Mouse (Mus musculus) right cerebral cortex, postnatal 4 days (tissue): ENCODE results near the gene Bhlhe41.

ENCODE experiments used
- DNase-seq: peaks from one replicate; pipeline ENCODE4 v3.0.0-alpha.2; 2022

Gene Bhlhe41

DNA sequence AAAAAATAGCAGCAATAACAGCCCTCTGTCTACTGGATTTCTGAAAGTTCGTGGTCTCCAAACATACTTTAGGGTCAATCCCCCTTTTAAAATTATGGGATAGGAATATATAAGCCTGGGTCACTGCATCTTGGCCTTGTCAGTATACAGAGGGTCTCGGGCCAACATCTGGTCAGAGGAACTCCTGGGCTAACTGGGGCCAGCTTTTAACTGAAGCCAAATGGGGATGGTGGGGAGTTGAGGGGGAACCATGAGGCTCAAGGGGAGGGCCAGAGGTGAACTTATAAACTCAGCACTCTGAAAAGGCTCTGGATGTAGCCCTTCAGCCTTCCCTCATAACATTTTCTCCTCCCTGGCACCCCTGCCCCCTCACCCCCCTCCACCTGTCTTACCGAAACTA lies 1.8 kb upstream of the Bhlhe41 start:
- DNase-seq = no peak

- peak; percentile 76 for DNase-seq
Observed at GRCm38 (mm10) chr6:145865886-145866851, 811 bp upstream of the Bhlhe41 start.

- no peak for DNase-seq
Observed at GRCm38 (mm10) chr6:145864171-145864570, 1.2 kb downstream of the Bhlhe41 start.

- DNase-seq = peak; percentile 69
Observed at GRCm38 (mm10) chr6:145863065-145863971, 2.0 kb downstream of the Bhlhe41 start.

- DNase-seq = no peak
Observed at GRCm38 (mm10) chr6:145862739-145863064, 2.7 kb downstream of the Bhlhe41 start.

DNA sequence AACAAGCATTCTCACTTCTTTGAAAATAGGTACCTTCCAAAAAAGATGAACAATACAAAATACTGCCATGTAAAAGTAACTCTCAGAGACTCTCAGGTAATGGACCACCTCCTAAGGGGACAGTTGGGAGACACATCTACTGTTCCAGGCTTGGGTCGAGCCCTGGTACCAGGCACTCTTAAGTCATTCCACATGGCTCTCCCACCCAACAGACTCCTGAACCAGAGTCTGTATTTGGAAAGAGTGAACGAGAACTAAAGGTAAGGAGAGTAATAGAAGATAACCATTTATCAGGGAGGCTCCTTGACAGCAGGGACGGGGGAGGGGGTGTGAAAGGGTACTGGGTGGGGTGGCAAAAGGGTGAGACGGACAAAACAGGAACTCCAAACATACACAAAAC lies 3.0 kb downstream of the Bhlhe41 start:
- no peak for DNase-seq

DNA sequence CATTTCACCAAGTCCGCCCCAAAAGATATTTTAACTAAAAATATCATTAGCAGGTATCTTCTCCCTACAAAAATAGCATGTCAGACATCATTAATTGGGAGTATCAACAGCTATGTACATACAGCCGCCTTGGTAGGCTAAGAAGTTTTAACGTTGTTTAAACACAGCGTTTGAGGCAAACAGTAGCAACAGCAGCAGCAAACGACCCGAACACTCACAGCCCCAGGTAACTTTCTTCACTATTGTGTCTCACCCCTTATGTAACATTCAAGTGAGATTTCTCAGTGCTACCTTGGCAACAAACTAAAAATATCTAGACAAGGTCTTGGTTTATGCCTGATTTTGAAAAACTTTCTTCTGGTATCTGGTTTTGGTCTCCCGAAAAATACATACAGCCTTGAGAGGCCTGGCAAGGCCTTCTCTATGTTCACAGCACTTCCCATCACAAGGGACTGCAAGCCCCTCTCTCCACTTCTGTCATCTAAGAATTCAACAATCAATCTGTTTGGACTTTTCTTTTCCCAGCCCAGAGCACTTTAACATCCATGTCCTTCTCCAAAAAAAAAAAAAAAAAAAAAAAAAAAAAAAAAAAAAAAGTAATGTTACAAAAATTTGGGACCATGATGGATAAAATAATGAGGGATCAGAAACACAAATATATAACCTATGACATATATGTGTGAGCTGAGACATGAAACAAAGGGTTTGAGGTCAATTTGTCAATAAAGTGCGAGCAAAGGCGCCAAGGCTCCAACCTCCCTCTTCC lies 3.7 kb downstream of the Bhlhe41 start:
- no peak for DNase-seq

GRCm38 (mm10) chr6:145860350-145860749 lies 5.0 kb downstream of the Bhlhe41 start:
- no peak for DNase-seq

- no peak for DNase-seq
Observed at GRCm38 (mm10) chr6:145858414-145858813, 6.9 kb downstream of the Bhlhe41 start.

- DNase-seq = no peak
Observed at GRCm38 (mm10) chr6:145857428-145857827, 7.9 kb downstream of the Bhlhe41 start.

DNA sequence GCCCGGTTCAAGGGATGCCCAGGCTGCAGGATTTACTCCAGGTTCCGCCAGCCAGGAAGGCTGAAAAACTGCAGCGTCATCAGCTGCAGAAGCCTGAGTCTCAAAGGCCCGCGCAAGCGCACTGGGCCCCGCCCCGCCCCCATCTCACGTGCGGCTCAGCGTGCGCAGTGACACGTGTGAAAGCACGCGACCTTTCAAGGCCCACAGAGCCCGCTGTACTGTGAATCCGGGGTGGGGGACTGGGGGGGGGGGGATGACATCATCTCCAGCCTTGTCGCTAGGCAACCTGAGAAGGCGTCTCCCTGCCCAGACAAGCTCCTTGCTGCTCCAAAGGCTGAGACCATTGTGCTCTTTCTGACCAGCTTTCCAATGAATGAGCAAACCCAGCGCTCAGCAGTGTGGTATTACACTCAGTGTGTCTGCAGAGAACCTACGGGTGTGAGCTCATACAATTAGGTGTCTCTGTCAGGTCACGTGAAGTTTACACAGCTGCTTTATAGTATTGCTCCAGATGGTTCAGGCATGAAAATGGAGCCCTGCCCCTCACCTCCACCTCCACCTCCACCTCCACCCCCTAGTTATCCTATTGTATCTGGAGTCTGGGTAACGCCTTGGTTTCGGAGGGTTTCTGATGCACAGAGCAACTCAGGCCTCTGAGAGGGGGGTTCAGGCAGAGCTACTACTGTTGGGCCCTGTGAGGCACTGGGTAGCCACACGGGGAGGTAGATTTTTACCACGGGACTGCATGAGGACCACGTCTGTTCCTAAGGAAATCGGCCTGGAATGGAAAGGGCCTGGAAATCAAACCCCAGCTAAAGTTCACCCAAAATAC lies 9.4 kb downstream of the Bhlhe41 start:
- DNase-seq = peak; percentile 99

- no peak for DNase-seq
Observed at GRCm38 (mm10) chr6:145854756-145855155, 10.6 kb downstream of the Bhlhe41 start.

DNA sequence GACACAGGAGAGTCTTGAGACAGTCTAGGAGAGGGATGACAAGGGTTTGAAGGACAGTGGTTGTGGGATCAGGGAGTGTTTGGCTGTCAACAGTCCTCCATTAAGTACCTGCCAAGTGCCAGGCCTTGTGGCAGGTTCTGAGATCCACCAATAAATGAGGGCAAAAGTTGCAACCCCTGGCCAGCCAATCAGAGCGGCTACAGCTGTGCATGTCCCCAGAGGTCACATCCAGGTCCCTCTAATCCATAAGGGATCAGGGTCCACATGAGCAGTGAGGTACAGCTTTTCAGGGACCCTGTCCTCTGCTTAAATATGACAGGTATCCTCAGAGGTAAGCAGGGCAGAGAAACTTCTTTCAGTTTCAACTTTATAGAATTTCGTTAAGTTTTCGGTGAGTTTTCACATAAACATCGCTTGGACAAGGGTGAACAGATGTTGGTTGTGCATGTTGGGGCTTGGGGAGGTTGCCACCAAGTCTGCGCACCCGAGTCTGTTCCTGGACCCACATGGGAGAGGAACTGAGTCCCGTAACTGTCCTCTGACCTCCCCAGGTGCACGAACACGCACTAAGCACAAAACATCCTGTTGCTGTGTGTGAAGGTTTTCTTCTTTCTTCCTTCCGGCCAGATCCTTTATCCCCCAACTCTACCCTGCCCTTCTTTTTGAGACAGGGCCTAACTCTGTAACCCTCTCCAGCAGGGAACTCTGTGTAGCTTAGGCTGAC lies 11.8 kb downstream of the Bhlhe41 start:
- DNase-seq = no peak

DNA sequence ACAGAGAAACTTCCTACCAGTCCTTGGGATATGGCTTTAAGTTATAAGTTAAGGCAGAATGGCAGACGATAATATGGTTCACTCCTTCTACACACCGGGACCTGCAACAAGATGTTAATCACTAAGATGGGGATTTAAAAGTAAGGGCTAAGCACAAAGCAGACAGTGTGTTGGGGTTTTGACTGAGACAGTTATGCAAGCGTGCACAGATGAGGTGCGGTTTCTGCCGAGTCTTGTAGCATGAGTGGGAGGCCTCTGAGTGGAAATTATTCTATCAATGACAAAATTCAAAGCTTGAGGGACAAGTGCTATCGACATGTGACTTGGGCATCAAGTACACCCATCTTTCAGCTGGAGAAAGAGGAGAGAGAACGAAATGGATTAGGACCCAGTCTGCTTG lies 12.7 kb downstream of the Bhlhe41 start:
- DNase-seq = no peak

- no peak for DNase-seq
Observed at GRCm38 (mm10) chr6:145851956-145852355, 13.4 kb downstream of the Bhlhe41 start.

GRCm38 (mm10) chr6:145850789-145851188 lies 14.6 kb downstream of the Bhlhe41 start:
- peak; percentile 23 for DNase-seq

GRCm38 (mm10) chr6:145847661-145848060 lies 17.7 kb downstream of the Bhlhe41 start:
- no peak for DNase-seq

DNA sequence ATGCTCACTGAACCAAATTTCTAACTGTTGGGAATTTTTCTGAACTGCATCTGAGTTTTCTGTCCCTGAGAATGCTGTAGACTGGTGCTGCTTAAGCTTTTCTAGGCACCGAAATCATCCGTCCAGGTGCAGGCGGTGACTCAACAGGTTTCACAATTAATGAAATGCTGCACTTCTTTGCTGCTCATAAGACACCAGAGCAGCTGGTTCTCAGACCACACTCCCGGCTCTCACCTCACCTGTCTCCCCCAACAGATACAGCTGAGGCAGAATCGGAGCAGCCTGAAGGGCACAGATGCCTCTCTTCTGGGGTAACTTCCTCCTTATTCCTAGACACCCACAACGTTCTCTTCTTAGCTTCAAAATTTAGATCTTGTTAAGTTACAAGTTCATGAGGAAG lies 18.4 kb downstream of the Bhlhe41 start:
- no peak for DNase-seq

- DNase-seq = no peak
Observed at GRCm38 (mm10) chr6:145846076-145846475, 19.3 kb downstream of the Bhlhe41 start.

DNA sequence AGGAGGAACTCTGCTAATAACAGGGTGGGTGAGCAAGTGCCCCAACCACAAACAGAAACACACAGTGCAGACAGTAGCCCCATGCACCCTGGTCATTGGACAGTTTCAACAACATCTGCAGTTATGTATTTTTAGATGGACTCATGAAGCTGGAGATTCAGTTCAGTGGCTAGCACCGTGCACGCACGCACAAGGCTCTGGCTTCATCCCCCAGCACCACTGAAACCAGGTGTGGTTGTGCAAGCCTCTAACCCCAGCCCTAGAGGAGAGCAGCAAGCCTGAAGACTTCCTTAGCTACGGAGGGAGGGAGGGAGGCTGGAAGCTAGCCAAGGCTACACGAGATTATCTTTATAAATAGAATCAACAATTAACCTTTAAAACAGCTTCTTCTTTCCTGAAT lies 19.7 kb downstream of the Bhlhe41 start:
- no peak for DNase-seq

- DNase-seq = no peak
Observed at GRCm38 (mm10) chr6:145835359-145835758, 30.0 kb downstream of the Bhlhe41 start.
